Mouse (Mus musculus) neural tube, embryonic 11.5 days (tissue): Measurements from ENCODE around the gene Caskin1. TPM values are rescaled to one million over a fixed set of nuclear protein-coding genes. Genes with fewer than 3 reads are reported as not detected.
"Not testable (repeated sequence)": the region's sequence is repeated elsewhere in the genome, so short reads cannot be mapped to it uniquely, and the experiment has no call there.

Experiments used
- ATAC-seq: fragments of 200-750 bp; cut with Nextera tagmentation; 2 replicates; pipeline ENCODE4 v1.8.0; 2017; ENCODE audit warnings: moderate number of reproducible peaks, mild to moderate bottlenecking, moderate TSS enrichment, moderate library complexity; ENCODE audit not compliant: insufficient read depth, low FRiP score, low TSS enrichment
- DNase-seq: peaks from one replicate; pipeline ENCODE4 v3.0.0-alpha.2; 2015; ENCODE audit warnings: low spot score
- H3K27ac ChIP-seq: fragments of 300-500 bp; sonication (generic); 2 replicates; pipeline ENCODE4 v1.5.1; 2014; ENCODE audit warnings: low read depth, mild to moderate bottlenecking, low read length
- H3K27me3 ChIP-seq: fragments of 300-500 bp; sonication (generic); 2 replicates; pipeline ENCODE4 v1.6.1; 2014; ENCODE audit warnings: mild to moderate bottlenecking, low read length, mixed read lengths; ENCODE audit not compliant: control insufficient read depth, insufficient read depth
- H3K36me3 ChIP-seq: fragments of 300-500 bp; sonication (generic); 2 replicates; pipeline ENCODE4 v1.6.1; 2014; ENCODE audit warnings: mild to moderate bottlenecking, low read length, moderate library complexity, mixed read lengths; ENCODE audit not compliant: control insufficient read depth, insufficient read depth
- H3K4me1 ChIP-seq: fragments of 300-500 bp; sonication (generic); 2 replicates; pipeline ENCODE4 v1.6.1; 2014; ENCODE audit warnings: low read length, mixed read lengths; ENCODE audit not compliant: control insufficient read depth, insufficient read depth
- H3K4me2 ChIP-seq: fragments of 300-500 bp; sonication (generic); 2 replicates; pipeline ENCODE4 v1.6.1; 2014; ENCODE audit warnings: low read depth, mild to moderate bottlenecking, moderate library complexity
- H3K4me3 ChIP-seq: fragments of 300-500 bp; sonication (generic); 2 replicates; pipeline ENCODE4 v1.5.1; 2014; ENCODE audit warnings: low read depth, low read length
- H3K9ac ChIP-seq: fragments of 300-500 bp; sonication (generic); 2 replicates; pipeline ENCODE4 v1.6.1; 2014; ENCODE audit warnings: mild to moderate bottlenecking, low read length
- H3K9me3 ChIP-seq: fragments of 300-500 bp; sonication (generic); 2 replicates; pipeline ENCODE4 v1.6.1; 2016; ENCODE audit warnings: low read length; ENCODE audit not compliant: control insufficient read depth
- WGBS: fragments of 180-500 bp; shearing (Covaris S2); extraction: QIAGEN DNeasy Blood & Tissue Kit; methylation state at CpG from one replicate; pipeline ENCODE4 v1.1.7; 2014; 5-methylcytosine and 5-hydroxymethylcytosine counted together
- polyA plus RNA-seq: library from polyadenylated mRNA; unstranded; fragments of >200 nt; fragmentation: Nextera tagmentation; extraction: Ambion mirVana; gene quantifications from 2 replicates; pipeline ENCODE4 v1.2.1, GENCODE M21; 2014

Gene Caskin1
- polyA plus RNA-seq, 1 experiment from 2014 or later: 7.4 TPM

GRCm38 (mm10) chr17:24453372-24453771 is 35.0 kb upstream of the Caskin1 start:
- no peak overlapping the region for H3K9ac ChIP-seq
- H3K27me3 ChIP-seq: no peaks in the 10 kb centered on the region
- peaks cover 10% of the 10 kb centered on the region for H3K36me3 ChIP-seq
- H3K4me1 ChIP-seq: peaks cover 7% of the 10 kb centered on the region; the same call in 1 of the 2 replicates
- no peak overlapping the region for H3K27ac ChIP-seq
- H3K9me3 ChIP-seq: no peaks in the 10 kb centered on the region
- ATAC-seq (no peak), DNase-seq (no peak)
- H3K4me2 ChIP-seq: no peak overlapping the region
- WGBS: 90% methylated on average over 2 of the region's 2 CpGs
- no peak overlapping the region for H3K4me3 ChIP-seq

GRCm38 (mm10) chr17:24454218-24454755 is 34.1 kb upstream of the Caskin1 start:
- ATAC-seq (no peak), DNase-seq (no peak)
- peaks cover 7% of the 10 kb centered on the region; the same call in 1 of the 2 replicates for H3K4me1 ChIP-seq
- H3K4me2 ChIP-seq: peak overlapping the region; percentile 83
- H3K4me3 ChIP-seq: peak overlapping the region; percentile 87
- H3K9me3 ChIP-seq: no peaks in the 10 kb centered on the region
- H3K9ac ChIP-seq: peak overlapping the region; percentile 93
- no peaks in the 10 kb centered on the region for H3K27me3 ChIP-seq
- H3K36me3 ChIP-seq: peaks cover 7% of the 10 kb centered on the region
- WGBS: 14% methylated on average over 14 of the region's 14 CpGs
- H3K27ac ChIP-seq: peak overlapping the region; percentile 91

GRCm38 (mm10) chr17:24454756-24455522 is 33.5 kb upstream of the Caskin1 start:
- Histone ChIP-seq H3K9ac (peak overlapping the region; percentile 93), H3K27me3 (no peaks in the 10 kb centered on the region), H3K27ac (peak overlapping the region; percentile 91), H3K9me3 (no peaks in the 10 kb centered on the region), H3K36me3 (peaks cover 3% of the 10 kb centered on the region), H3K4me1 (peaks cover 7% of the 10 kb centered on the region; the same call in 1 of the 2 replicates), H3K4me2 (peak overlapping the region; percentile 83), H3K4me3 (peak overlapping the region; percentile 87)
- DNase-seq (peak; percentile 98), ATAC-seq (peak; percentile 96)
- WGBS: under 1% methylated on average over 67 of the region's 67 CpGs

GRCm38 (mm10) chr17:24455523-24456206 is 32.7 kb upstream of the Caskin1 start:
- not testable (repeated sequence) for H3K4me2 ChIP-seq, H3K9me3 ChIP-seq, ATAC-seq, H3K4me1 ChIP-seq, H3K36me3 ChIP-seq, DNase-seq, H3K27me3 ChIP-seq, H3K9ac ChIP-seq, H3K27ac ChIP-seq
- H3K4me3 ChIP-seq: peak overlapping the region; percentile 87; the same call in 1 of the 2 replicates
- WGBS: 54% methylated on average over 10 of the region's 10 CpGs

- Histone ChIP-seq H3K9ac (no peak overlapping the region), H3K27me3 (no peaks in the 10 kb centered on the region), H3K4me3 (no peak overlapping the region), H3K4me1 (no peaks in the 10 kb centered on the region), H3K9me3 (no peaks in the 10 kb centered on the region), H3K27ac (no peak overlapping the region), H3K36me3 (no peaks in the 10 kb centered on the region), H3K4me2 (no peak overlapping the region)
- DNase-seq (no peak), ATAC-seq (no peak)
- 67% methylated on average over 2 of the region's 2 CpGs for WGBS
These were observed 26.8 kb upstream of the Caskin1 start for GRCm38 (mm10) chr17:24461580-24461979.

- 95% methylated on average over 1 of the region's 1 CpGs for WGBS
- H3K4me1 ChIP-seq: no peaks in the 10 kb centered on the region
- H3K36me3 ChIP-seq: no peaks in the 10 kb centered on the region
- H3K27me3 ChIP-seq: no peaks in the 10 kb centered on the region
- DNase-seq (no peak), ATAC-seq (no peak)
- no peak overlapping the region for H3K4me2 ChIP-seq
- no peak overlapping the region for H3K9ac ChIP-seq
- H3K4me3 ChIP-seq: no peak overlapping the region
- H3K9me3 ChIP-seq: no peaks in the 10 kb centered on the region
- H3K27ac ChIP-seq: no peak overlapping the region
These were observed 25.5 kb upstream of the Caskin1 start for GRCm38 (mm10) chr17:24462932-24463331.

GRCm38 (mm10) chr17:24463374-24464133 is 24.8 kb upstream of the Caskin1 start:
- Histone ChIP-seq H3K9me3 (no peaks in the 10 kb centered on the region), H3K36me3 (no peaks in the 10 kb centered on the region), H3K27ac (no peak overlapping the region), H3K4me3 (no peak overlapping the region), H3K4me1 (no peaks in the 10 kb centered on the region), H3K4me2 (no peak overlapping the region), H3K9ac (no peak overlapping the region), H3K27me3 (no peaks in the 10 kb centered on the region)
- ATAC-seq: no peak
- no peak for DNase-seq
- WGBS: 63% methylated on average over 6 of the region's 6 CpGs

GRCm38 (mm10) chr17:24468636-24469246 is 19.7 kb upstream of the Caskin1 start:
- Histone ChIP-seq H3K36me3 (no peaks in the 10 kb centered on the region), H3K4me3 (no peak overlapping the region), H3K4me1 (peaks cover 16% of the 10 kb centered on the region), H3K9ac (no peak overlapping the region), H3K27ac (no peak overlapping the region), H3K27me3 (no peaks in the 10 kb centered on the region), H3K4me2 (no peak overlapping the region), H3K9me3 (no peaks in the 10 kb centered on the region)
- DNase-seq: no peak
- WGBS: 84% methylated on average over 5 of the region's 5 CpGs
- no peak for ATAC-seq
